Mouse (Mus musculus): ENCODE results near the gene Adamts14.

Adamts14 gene

GRCm38 (mm10) chr10:61273081-61273843, at the start of gene Adamts14:
Adamts14 (minus strand) TSS chr10:61273438.
- DNase-seq (ENCODE audit: low read depth, low spot score) = no peak

GRCm38 (mm10) chr10:61318527-61318926, 45.3 kb upstream of the Adamts14 start:
- no peak for DNase-seq (ENCODE audit: low read depth, low spot score)

- no peak for DNase-seq (ENCODE audit: low read depth, low spot score)
Measured at GRCm38 (mm10) chr10:61315324-61315880, 42.2 kb upstream of the Adamts14 start.

GRCm38 (mm10) chr10:61313750-61314149, 40.5 kb upstream of the Adamts14 start:
- DNase-seq (ENCODE audit: low read depth, low spot score) = no peak

- no peak for DNase-seq (ENCODE audit: low read depth, low spot score)
Measured at GRCm38 (mm10) chr10:61312754-61313153, 39.5 kb upstream of the Adamts14 start.

- DNase-seq (ENCODE audit: low read depth, low spot score) = no peak
Measured at GRCm38 (mm10) chr10:61312159-61312558, 38.9 kb upstream of the Adamts14 start.

- DNase-seq (ENCODE audit: low read depth, low spot score) = no peak
Measured at GRCm38 (mm10) chr10:61308706-61309320, 35.6 kb upstream of the Adamts14 start.

- DNase-seq (ENCODE audit: low read depth, low spot score) = no peak
Measured at GRCm38 (mm10) chr10:61305928-61306590, 32.8 kb upstream of the Adamts14 start.

GRCm38 (mm10) chr10:61304046-61304445, 30.8 kb upstream of the Adamts14 start:
- DNase-seq (ENCODE audit: low read depth, low spot score) = no peak

- DNase-seq (ENCODE audit: low read depth, low spot score) = no peak
Measured at GRCm38 (mm10) chr10:61300996-61301395, 27.8 kb upstream of the Adamts14 start.

GRCm38 (mm10) chr10:61297477-61297876, 24.2 kb upstream of the Adamts14 start, which contains the start of gene Prf1:
Prf1 (plus strand) TSS chr10:61297833.
- no peak for DNase-seq (ENCODE audit: low read depth, low spot score)

GRCm38 (mm10) chr10:61296713-61297445, 23.6 kb upstream of the Adamts14 start:
- DNase-seq (ENCODE audit: low read depth, low spot score) = no peak

GRCm38 (mm10) chr10:61294242-61294641, 21.0 kb upstream of the Adamts14 start:
- DNase-seq (ENCODE audit: low read depth, low spot score) = no peak

- DNase-seq (ENCODE audit: low read depth, low spot score) = no peak
Measured at GRCm38 (mm10) chr10:61290479-61290878, 17.2 kb upstream of the Adamts14 start.

- no peak for DNase-seq (ENCODE audit: low read depth, low spot score)
Measured at GRCm38 (mm10) chr10:61290016-61290415, 16.8 kb upstream of the Adamts14 start.

GRCm38 (mm10) chr10:61286246-61286645, 13.0 kb upstream of the Adamts14 start:
- DNase-seq (ENCODE audit: low read depth, low spot score) = no peak

GRCm38 (mm10) chr10:61285271-61285670, 12.0 kb upstream of the Adamts14 start:
- DNase-seq (ENCODE audit: low read depth, low spot score) = no peak

- no peak for DNase-seq (ENCODE audit: low read depth, low spot score)
Measured at GRCm38 (mm10) chr10:61284309-61284708, 11.1 kb upstream of the Adamts14 start.

- DNase-seq (ENCODE audit: low read depth, low spot score) = no peak
Measured at GRCm38 (mm10) chr10:61281115-61281514, 7.9 kb upstream of the Adamts14 start.

- DNase-seq (ENCODE audit: low read depth, low spot score) = no peak
Measured at GRCm38 (mm10) chr10:61277918-61278674, 4.9 kb upstream of the Adamts14 start.

- no peak for DNase-seq (ENCODE audit: low read depth, low spot score)
Measured at GRCm38 (mm10) chr10:61277051-61277450, 3.8 kb upstream of the Adamts14 start.
